Mouse (Mus musculus): ENCODE data around the gene AI182371.

Gene AI182371

GRCm38 (mm10) chr2:35101443-35101842, at the start of gene AI182371:
TSS of gene AI182371 (minus strand) at chr2:35101543.
- DNase-seq (ENCODE audit: low spot score in 2 of 2), result no peak

GRCm38 (mm10) chr2:35148806-35149205, 47.5 kb upstream of the AI182371 start:
- no peak for DNase-seq (ENCODE audit: low spot score in 2 of 2)

DNA sequence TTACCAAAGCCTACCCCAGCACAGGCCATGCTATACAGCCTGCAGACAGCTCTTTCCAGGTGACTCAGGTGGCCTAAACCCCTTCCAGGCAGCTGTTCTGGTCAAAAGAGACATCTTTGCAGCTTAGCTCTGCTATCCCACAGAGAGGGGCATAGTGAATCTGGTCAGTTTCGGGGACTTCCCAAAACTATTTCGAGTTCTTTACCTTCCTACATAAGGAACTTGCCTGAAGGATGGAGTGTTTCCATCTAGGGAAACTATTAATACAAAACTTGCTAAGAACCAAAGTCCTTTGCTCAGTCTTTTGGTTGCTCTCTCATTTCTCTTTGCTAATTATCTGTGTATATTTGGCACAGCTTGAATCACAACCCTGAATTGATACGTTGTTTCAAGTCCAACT, 40.3 kb upstream of the AI182371 start:
- no peak for DNase-seq (ENCODE audit: low spot score in 2 of 2)

- no peak for DNase-seq (ENCODE audit: low spot score in 2 of 2)
Observed at GRCm38 (mm10) chr2:35138576-35138975, 37.2 kb upstream of the AI182371 start.

DNA sequence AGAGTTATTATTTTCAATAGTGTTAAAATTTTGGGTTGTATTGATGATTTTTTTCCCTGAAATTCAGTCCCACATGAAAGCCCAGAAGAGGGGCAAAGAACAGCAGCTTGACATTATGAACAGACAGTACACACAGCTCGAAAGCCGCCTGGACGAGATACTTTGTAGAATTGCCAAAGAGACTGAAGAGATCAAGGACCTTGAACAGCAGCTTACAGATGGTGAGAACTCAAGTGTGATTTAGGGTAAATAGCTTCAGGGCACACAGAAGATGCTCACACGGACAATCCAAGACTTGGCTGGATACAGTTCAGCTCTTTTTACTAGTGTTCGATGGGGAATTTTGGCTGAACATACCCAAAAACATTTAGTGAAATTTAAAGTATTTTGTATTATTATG, 32.5 kb upstream of the AI182371 start:
- no peak for DNase-seq (ENCODE audit: low spot score in 2 of 2)

DNA sequence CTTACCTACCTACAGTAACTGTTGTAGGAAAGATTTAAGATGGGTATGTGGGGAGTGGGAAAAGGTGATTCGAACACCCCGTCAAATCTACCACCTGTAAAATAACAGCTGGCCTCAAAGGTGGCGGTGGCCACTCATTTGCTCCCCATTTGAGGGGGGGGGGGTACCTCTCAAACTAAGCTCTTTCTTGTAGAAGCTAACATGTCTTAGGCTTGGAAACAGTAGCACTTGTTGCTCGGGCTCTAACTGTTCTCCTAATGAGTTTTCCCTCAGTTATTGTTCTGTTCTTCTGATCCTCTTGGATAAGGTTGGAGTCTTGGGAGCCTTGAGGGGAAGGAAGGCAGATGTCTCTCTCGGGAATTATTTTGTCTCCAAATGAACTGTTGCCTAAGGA, 31.3 kb upstream of the AI182371 start:
- no peak for DNase-seq (ENCODE audit: low spot score in 2 of 2)

DNA sequence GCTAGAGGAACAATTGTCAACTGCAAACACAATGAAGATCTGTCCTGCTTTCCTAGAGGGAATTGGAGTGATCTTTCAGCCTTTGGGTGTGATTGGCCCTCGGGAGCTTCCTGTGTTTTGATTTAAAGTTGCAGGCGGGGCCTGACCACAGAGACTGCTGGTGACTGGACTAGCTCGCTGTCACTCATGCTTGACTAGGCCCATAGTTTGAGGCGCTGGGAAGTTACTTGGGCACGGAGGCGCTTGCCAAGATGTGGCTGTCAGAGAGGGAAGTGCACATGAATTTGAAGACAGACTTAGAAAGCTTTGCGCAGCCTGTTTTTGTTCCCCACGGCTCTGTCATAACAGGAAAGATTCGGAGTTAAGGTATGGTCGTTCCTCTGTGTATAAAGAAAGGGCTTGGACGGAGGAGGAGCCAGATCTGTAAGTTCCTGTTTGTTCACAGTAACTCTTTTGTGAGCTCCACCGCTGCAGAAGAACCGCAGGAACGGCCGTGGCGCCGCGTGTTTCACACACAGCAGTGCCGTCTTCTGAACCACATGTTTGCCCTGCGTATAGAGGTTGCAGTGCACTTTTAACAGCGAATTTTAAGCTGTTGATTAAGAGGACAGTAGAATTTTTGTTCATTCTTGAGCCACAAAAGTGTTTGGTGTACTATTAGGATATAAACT, 30.8 kb upstream of the AI182371 start:
- peak; percentile 96 for DNase-seq (ENCODE audit: low spot score in 2 of 2)

DNA sequence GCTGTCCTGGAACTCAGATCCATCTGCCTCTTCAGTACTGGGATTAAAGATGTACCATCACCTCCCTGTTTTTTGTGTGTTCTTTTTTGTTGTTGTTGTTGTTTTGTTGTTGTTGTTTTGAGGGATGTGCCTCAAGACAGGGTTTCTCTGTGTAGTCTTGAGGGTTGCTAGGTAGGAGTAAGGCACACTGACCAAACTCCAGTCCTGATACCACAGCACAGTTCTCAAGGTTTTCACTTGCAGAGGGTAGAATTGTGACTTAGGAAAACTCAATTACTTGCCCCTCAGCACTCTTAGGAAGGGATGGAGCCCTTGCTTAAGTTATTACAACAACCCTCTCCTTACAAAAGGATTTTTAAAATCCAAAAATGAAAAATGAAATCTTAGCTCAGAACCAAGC, 30.1 kb upstream of the AI182371 start:
- DNase-seq (ENCODE audit: low spot score in 2 of 2), result no peak

- peak in 1 of 2 experiments; percentile 28 for DNase-seq (ENCODE audit: low spot score in 2 of 2)
Observed at GRCm38 (mm10) chr2:35124716-35125115, 23.4 kb upstream of the AI182371 start.

GRCm38 (mm10) chr2:35110521-35110920, 9.2 kb upstream of the AI182371 start:
- no peak for DNase-seq (ENCODE audit: low spot score in 2 of 2)

- no peak for DNase-seq (ENCODE audit: low spot score in 2 of 2)
Observed at GRCm38 (mm10) chr2:35109924-35110304, 8.6 kb upstream of the AI182371 start.

DNA sequence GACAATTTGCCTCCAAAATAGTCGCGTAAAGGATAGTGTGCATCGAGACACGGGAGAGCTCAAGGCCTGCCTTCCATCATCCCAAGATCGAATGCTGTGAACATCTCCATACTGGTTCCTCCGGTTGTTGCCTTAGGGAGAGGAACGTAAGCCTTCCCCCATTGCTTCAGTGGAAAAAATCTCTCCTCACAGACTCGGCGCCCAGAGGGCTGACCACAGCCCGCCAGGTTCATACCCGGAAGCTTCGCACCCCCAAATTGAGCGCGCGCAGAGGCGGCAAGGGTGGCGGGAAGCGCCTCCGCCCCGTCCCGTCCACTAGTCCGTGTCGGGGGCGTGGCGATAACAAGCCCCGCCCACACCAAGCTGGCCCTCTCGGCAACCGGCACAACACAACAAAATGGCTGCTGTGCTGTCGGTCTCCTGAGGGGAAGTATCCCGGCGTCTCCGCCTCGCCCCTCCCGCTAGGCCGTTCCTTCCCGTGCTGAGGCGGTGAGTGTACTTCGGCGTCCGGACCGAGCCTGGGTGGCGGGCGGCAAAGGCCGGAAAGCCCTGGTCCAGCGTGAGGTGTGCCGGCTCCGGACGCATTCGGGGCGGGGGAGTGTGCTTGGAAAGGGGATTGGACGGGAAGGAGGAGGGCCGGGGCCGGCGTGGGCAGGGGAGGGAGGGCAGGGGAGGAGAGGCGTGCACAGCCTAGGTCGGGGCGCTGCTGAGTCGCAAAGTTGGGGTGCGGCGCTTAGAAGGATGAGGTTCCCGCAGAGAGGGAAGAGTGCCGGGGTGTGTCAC, 8.0 kb upstream of the AI182371 start, which contains the start of gene Cntrl:
Cntrl (plus strand) TSS at position 352 of the 783 bp plus-strand sequence.
- peak; percentile 95 for DNase-seq (ENCODE audit: low spot score in 2 of 2)

GRCm38 (mm10) chr2:35108712-35109111, 7.4 kb upstream of the AI182371 start:
- DNase-seq (ENCODE audit: low spot score in 2 of 2), result peak; percentile 67 to 70

- peak in 1 of 2 experiments; percentile 25 for DNase-seq (ENCODE audit: low spot score in 2 of 2)
Observed at GRCm38 (mm10) chr2:35107984-35108635, 6.8 kb upstream of the AI182371 start.

DNA sequence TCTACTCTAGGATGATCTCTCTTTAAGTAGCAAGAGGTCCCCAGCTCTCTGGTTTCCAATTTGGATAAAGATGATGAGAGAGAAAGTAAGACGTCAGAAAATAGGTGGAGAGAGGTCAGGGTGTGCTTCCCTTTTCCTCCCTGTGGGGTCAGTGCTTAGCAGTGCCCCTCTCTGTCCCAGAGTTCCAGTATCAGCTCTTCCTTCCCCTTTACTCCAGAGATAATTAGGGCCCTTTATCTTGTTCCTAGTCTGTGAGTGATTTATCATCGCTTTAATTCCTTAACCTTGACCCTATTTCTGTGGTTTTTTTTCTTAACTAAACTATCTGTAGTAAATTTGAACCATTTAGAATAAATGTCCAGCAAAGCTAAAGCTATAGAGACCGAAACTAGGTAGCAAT, 3.5 kb upstream of the AI182371 start:
- no peak for DNase-seq (ENCODE audit: low spot score in 2 of 2)

GRCm38 (mm10) chr2:35103558-35103957, 2.2 kb upstream of the AI182371 start:
- no peak for DNase-seq (ENCODE audit: low spot score in 2 of 2)

DNA sequence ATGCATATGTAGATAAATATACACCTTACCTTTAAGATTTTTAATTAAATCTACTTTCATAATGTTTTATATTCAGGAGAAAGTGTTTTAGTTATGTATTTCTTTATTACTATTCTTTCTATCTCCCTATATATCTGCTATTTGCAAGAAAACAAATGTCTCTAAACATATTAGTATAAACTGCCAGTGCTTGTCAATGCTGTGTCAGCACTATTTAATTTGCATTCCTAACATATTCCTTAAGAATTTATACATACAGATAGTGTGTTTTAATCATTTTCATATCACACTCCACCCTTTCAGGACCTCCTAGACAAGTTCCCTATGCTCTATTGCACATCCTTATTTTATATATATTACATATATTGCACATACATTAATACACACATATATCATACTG, 1.4 kb upstream of the AI182371 start:
- DNase-seq (ENCODE audit: low spot score in 2 of 2), result no peak

DNA sequence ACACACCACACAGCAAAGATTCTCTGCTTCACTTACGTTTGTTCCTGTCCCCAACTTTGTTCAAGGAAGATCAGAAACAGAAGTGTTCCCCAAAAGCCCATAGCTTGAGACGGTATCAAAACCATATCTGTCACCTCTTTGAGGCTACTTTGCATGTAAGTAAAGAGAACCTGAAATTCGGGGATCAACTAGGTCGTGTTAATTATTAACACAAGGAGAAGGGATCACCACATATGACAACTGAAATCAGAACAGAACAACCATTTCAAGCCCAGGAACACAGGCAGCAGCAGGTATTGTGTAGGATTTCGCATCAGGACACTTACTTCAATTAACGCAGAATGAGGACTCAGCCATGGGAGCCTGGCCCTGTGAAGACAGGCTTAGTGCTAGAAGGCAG, 814 bp downstream of the AI182371 start:
- DNase-seq (ENCODE audit: low spot score in 2 of 2), result no peak

GRCm38 (mm10) chr2:35087418-35087817, 13.9 kb downstream of the AI182371 start:
- DNase-seq (ENCODE audit: low spot score in 2 of 2), result no peak

GRCm38 (mm10) chr2:35079166-35079565, 22.2 kb downstream of the AI182371 start:
- DNase-seq (ENCODE audit: low spot score in 2 of 2), result no peak

DNA sequence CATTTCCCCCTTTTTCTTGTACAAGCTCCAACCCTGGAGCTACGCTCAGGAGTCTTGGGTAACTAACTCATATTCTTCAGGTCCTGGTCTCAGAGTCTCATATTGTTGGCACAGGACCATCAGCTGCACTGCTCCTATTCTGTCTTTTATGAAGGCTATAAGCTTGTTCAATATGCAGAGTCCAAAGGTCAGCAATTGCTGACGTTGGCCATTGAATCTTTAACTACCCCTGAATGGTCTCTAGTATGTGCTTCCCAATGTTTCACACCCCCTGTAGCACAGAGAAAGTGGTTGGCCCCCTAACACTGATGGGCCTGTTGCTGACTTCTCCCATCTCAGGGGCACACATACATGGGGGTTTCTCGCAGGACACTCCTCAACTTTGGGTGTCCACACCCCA, 27.0 kb downstream of the AI182371 start:
- DNase-seq (ENCODE audit: low spot score in 2 of 2), result no peak

DNA sequence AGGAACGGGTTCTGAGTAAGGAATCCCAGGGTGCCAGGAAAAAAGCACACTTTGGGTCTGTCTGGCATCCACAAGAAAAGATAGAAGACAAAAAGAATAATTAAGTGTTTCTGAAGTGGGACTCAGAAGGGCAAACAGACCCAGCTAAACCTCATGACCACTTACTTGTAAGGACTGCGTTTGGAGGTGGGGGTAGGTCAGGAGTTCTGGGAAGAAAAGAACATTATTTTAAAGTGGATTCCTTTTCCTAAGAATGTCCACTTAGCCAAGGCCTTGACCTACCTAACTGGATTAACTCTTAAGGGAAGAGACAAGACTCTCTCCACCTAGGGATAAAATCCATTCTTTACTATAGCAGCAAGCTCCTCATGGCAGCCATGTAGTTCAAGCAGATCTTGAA, 28.8 kb downstream of the AI182371 start:
- peak in 1 of 2 experiments; percentile 21 for DNase-seq (ENCODE audit: low spot score in 2 of 2)

- no peak for DNase-seq (ENCODE audit: low spot score in 2 of 2)
Observed at GRCm38 (mm10) chr2:35070275-35070674, 31.1 kb downstream of the AI182371 start.

All from right cerebral cortex, postnatal 10 days (tissue).